Mouse (Mus musculus): ENCODE measurements at regions not wholly inside any gene's neighbourhood (a gene's known extent, or its start where the extent isn't known, plus 50 kb on each side); places are given as distances from the start of the nearest gene placed in this dataset.

DNA sequence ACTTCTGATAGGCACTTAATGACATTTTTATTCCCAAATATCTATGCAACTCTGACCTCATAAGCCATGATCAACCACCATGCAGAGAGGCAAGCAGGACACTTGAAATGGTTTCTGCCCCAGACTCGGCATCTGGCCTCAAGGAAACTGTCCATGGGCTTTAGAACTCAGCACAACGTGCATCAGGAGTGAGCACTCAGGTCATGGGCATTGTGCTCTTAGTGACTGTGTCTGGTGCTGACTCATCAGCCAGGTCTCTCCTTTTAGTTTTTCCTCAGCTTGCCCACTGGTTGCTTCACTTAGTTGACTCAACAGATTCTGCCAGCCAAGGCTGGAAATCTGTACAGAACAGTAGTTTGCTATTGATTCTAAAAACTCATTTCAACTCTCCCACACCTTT is 251.1 kb downstream of the Rwdd3 start:
- ATAC-seq (replicated peaks; ENCODE audit: low FRiP score, poor library complexity, severe bottlenecking): no peak

DNA sequence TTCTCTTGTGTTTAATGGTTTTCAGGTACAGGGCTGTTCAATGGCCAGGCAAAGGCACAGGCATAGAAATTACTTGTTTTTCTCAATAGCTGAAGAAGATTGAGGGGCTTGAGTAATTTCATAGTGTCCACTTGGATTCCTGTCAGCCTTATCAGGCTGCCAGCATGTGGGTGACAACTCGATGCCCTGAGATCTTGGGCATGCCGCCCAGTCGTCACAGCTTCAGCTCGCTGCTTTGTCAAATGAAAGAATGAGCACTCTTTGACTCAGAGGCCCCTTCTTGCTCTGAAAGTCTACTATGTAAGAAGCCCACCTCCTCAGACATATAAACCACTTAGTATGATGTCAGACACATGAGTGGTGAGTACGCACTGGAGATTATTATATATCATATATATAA is 272.6 kb downstream of the Rwdd3 start:
- ATAC-seq (replicated peaks; ENCODE audit: low FRiP score, poor library complexity, severe bottlenecking): no peak

DNA sequence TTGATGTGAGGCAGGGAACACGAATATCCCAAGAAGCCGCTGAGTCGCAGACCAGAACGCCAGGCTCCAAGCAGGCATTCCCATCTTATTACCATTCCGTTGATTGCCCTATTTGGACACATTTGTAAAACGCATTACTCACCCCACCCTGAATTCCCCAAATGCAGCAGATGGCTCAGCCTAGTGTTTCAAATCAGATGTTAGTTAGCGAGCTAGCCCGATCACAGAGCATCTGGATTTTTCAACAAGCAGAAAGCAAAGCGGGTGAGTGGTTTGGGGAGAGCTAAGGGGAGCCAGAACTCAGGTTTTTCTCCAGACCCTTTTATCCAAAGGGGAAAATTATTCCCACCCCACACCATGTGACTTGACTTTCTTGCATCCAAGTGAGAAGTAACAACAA is 273.2 kb downstream of the Rwdd3 start:
- no peak for ATAC-seq (replicated peaks; ENCODE audit: low FRiP score, poor library complexity, severe bottlenecking)

DNA sequence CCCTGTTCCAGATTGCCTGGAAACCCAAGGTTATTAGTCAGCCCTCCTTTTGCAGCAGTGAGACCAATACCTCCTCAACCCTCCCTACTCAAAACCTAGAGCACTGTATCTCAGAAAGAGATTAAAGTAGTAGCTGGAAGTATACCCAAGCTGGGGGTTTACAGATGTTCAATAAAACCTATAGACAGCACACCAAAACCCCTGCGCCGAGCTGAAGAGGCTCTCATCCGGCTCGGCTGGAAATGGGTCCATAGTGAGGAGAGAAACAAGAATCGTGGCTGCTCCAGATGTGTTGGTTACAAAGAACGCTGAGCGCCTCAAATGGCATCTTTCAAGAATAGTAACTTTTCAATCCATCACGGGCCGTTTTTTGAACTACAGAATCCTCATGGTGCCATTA is 273.7 kb downstream of the Rwdd3 start:
- no peak for ATAC-seq (replicated peaks; ENCODE audit: low FRiP score, poor library complexity, severe bottlenecking)

DNA sequence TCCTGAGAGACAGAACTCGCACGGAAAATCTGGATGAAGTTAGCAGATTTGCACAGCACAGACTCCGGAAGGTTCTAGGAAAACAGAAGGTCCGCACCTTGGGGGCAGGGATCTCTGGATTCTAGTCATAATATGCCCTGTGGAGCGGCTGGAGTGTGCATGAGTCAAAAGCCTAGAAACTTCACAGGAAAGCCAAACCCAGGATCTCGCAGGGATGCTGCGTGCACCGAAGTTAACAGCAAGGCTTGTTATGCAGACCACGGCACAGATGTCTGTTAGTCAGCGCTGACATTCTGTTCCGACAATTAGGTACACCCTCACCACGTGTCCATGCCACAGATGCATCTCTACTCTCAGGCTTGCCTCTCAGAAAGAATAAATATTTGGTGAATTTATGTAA is 274.3 kb downstream of the Rwdd3 start:
- no peak for ATAC-seq (replicated peaks; ENCODE audit: low FRiP score, poor library complexity, severe bottlenecking)

DNA sequence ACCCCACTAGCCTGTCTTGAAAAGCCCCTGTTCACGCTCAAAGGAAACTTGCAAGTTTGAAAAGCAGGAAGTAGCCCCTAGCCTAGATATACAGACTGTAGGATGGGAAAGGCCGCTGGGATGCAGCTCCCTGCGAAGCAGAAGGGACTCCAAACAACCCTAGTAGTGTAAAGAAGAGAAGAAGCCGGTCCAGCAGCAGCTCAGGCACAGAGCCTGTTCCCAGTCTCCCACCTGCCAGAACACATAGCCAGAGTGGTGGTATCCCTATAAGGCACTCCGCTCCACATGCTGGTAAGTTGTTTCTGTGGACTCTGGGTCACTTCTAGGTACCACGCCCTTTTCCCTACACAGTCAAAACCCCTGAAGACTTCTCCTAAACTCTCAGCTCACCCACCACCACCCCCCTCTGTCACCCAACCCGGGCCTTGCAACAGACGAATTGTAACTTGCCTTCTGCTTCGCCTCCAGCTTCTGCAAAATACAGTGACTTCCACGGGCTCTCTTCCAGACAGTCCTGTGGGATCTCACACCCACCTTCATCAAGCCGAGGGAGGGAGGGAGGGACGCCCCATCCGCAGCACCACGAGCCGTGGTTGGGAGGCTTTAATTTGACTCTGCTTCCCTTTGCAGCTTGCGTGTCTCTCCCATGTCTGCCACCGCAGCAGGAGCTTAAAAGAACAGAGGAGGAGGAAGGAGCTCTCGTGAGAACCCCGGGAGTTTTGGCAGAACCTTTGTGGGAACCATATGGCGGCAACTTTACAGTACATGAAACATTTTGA is 285.2 kb downstream of the Rwdd3 start:
- ATAC-seq (replicated peaks; ENCODE audit: low FRiP score, poor library complexity, severe bottlenecking): no peak

DNA sequence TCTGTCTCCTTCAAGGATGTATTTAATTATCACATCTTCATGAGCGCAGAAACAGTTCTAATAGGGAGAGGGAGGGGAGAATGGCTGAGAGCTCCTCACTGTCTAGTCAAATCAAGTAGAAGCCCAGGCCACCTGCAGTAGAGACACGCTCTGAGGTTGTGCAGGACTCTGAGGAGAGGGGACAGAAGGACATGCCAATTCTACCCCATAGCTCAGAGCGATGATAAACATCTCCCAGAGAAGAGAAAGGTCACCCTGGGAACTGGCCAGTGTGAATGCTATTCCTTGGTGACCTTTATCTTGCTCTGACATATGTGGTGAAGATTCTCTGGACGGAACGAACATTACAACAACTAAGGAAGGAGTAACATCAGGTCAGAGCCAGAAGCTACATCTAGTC is 286.1 kb downstream of the Rwdd3 start:
- no peak for ATAC-seq (replicated peaks; ENCODE audit: low FRiP score, poor library complexity, severe bottlenecking)

DNA sequence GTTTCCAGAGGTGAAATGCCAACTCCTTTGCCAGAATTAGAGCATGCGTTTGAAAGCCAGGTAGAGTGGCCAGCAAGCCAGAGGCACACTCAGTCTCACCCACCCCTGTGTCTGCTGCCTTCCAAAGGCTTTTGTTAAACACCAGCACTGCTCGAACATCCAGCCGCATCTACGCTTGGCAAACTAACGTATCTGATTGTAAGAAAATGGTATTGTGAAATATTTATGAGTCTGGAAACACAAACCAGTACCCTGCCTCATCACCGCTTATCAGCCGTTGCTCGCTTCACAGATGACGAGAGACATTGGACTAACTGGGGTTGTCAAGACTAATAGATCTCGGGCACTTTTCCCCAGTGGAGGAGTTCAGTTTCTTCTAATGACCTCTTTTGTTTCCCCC is 287.3 kb downstream of the Rwdd3 start:
- no peak for ATAC-seq (replicated peaks; ENCODE audit: low FRiP score, poor library complexity, severe bottlenecking)

DNA sequence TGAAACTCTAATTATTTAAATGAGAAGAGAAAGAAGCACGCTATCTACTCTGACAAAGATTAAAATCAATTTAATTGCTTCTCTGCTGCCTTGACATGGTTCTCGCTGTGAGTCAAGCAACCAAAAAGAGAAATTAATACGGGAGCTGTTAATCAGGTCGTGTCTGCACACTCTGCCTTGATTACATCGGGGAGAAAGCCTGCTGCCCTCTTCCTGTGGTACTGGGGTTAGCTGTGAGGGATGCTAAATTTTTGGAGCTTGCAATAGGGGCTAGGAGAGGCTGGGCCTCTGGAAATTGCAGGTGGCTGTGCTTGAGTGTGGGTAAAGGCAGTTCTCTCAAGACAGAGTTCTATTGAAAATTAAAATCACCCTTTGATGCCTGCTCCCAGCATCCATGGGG is 287.8 kb downstream of the Rwdd3 start:
- no peak for ATAC-seq (replicated peaks; ENCODE audit: low FRiP score, poor library complexity, severe bottlenecking)

DNA sequence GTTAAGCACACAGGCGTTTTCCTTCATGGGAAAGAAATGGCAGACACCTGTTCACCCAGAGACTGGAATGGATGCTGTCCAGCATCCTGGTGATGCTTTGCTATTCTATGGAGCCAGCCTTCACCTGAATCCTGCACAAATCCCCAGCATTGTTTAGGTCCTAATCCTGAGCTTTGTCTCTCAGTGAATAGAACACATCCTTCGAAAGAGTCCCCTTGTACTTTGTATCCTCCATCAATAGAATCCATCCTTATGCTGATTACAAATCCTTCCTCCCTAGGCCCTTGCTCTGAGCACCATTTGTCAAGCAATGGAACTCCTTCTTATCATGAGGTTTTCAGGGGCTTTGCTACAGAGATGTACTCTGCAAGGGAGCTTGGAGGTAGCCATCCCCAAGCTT is 292.1 kb downstream of the Rwdd3 start:
- no peak for ATAC-seq (replicated peaks; ENCODE audit: low FRiP score, poor library complexity, severe bottlenecking)

DNA sequence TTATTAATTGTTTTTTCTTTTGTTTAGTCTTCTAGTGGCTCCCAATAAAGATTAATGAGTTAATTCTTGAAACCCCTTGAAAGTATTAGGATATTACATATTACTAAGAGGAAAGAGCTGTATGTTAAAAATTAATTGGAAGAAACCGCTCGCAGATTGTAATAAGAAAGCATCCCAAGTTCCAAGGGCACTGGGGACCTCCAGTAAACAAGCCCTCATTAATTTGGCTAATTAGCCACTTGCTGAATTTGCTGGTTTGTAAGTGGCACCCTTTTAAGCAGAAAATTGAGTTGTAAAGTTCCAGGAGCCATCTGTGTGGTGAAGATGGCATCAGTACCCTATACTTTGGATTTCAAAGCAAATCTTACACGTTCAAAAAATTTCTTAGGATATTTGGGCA is 295.8 kb downstream of the Rwdd3 start:
- no peak for ATAC-seq (replicated peaks; ENCODE audit: low FRiP score, poor library complexity, severe bottlenecking)

DNA sequence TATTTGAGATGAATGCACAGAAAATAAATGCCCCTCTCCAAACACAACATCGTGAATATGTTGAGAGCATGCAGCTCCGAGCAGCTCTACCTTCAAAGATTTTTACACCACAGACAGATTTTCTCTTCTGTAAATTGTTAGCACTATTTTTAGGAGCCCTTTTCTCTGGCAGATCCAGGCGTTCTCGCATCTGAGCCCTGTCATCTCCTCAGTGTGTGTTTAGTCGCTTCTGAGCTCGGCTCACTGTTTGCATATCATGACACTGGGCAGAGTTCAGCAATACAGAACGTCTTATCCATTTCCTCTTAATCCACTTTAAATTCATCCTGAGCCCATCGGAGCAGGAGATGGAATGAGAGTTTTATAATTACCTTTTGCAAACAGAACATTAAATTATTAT is 306.5 kb downstream of the Rwdd3 start:
- ATAC-seq (replicated peaks; ENCODE audit: low FRiP score, poor library complexity, severe bottlenecking): no peak

DNA sequence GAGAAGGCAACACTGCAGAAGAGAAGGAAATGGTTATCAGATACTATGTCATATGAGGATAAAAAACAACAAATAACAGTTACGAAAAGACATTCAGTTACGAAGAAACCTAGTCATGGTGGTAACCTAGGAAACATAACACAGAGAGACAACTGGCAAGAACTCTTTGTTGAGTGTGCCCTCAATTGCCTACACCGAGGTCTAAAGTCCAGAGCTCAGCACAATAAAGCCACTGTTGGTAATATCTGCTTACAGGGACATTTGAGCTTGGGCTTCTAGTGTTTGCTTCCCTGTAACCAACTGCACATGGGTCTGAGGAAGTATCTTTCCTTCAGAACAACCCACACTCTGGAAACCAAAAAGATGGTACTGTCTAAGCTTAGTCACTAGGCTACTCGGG is 309.9 kb downstream of the Rwdd3 start:
- ATAC-seq (replicated peaks; ENCODE audit: low FRiP score, poor library complexity, severe bottlenecking): no peak

DNA sequence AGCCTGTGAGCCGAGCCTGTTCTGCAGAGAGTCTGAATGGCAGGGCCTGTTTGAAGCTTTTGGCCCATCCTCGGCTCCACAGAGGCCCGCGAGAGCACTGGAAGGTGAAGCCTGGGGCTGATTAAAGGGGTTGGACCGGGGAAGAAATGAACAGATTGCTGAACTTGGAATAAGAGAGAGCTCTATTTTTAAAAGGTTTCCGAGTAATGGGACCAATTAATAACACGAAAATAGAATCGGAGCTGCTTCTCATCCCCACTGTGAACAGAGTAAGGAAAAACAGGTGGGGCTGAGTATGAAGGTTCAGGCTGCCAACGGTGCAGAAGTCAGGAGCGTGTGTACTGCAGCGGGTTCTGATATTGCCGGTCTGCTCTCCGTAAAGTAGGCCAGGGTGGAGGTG is 313.2 kb downstream of the Rwdd3 start:
- ATAC-seq (replicated peaks; ENCODE audit: low FRiP score, poor library complexity, severe bottlenecking): no peak

DNA sequence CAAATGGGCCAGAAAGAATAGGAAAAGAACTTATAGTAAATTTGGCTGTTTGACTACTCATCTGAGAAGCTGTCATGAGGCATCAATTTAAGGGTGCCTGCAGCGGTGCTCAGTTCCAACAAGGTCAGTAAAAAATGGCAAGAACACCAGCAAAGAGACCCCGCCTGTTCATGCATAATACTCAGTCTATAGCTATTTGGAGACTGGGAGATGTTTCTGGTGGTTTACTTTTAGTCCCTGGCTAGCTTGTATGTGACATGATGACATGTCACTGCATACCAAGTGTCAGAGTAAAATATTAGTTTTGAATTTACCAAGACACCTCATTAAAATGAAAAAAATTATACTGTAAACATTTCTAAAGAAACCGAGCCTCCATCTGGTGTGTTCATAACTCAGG is 317.2 kb downstream of the Rwdd3 start:
- ATAC-seq (replicated peaks; ENCODE audit: low FRiP score, poor library complexity, severe bottlenecking): no peak

DNA sequence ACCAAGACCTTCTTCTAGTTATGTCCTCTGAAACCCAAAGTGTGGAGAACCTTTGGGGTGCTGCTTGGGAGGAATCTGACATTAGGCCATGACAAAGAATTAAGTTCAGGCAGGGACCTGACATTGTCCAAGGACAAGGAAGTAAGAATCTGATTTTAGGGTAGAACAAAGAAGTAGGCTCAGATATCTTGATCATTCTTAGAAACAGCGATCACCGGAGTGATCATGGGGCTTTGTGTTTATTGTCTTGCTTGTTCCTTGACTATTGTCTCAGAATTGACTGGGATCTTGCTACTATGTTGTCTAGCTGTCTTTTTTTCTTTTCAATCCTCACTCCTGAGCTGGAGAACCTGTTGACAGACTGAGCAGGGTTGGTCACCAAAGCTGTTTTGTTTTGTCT is 327.9 kb downstream of the Rwdd3 start:
- no peak for ATAC-seq (replicated peaks; ENCODE audit: low FRiP score, poor library complexity, severe bottlenecking)

DNA sequence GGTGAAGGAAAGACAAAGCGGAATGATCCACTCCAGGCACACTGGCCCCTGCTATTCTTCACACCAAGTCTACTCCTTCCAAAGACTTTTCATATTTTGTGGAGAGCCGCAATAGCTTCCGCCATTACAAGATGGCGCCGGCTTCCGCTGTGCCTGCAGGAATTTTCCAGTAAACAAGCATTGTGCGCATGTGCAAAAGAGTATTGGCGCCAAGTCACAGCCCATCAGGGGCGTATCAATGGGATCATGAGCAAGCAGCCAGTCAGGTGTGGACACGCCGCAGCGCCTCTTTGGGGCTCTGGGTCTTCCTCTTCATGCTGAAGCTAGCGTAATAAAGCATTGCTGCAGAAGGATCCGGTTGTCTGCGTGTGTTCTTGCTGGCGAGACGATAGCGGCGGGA is 348.0 kb downstream of the Rwdd3 start:
- ATAC-seq (replicated peaks; ENCODE audit: low FRiP score, poor library complexity, severe bottlenecking): no peak

DNA sequence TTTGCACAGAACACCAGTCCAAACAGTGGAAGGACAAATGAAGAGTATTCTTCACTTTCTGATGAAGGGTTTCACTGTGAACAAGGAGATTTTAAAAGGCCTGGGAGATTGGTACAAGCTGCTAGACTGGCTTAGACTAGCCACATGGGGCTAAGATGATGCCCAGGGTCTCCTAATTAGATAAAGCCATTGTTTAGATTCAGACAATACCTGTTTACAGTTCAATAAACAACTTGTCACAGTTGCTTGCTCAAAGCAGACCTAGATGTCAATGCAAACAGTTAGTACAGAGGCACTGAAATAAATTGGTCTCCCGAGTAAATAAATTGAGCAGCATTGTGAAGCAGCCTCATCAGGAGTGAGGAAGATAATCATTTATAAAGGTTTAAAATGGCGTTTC is 359.6 kb downstream of the Rwdd3 start:
- no peak for ATAC-seq (replicated peaks; ENCODE audit: low FRiP score, poor library complexity, severe bottlenecking)

DNA sequence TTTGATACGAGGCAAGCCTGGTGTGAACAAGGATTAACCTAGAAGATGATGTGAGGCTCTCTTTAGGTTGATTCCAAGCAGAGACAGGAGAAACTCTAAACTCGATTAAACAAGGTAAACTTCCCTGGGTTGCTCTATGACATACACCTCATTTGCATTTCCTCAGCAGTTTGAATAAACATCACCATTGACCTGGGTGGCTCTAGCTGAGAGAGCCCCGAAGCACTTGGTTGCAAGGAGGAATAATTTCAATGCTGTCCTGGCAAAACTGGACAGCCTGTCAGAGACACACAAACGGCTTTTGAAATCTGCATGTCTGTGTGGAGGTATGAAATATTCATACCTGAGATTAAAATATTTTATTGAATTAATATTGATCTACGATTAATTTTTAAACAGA is 361.0 kb downstream of the Rwdd3 start:
- no peak for ATAC-seq (replicated peaks; ENCODE audit: low FRiP score, poor library complexity, severe bottlenecking)

DNA sequence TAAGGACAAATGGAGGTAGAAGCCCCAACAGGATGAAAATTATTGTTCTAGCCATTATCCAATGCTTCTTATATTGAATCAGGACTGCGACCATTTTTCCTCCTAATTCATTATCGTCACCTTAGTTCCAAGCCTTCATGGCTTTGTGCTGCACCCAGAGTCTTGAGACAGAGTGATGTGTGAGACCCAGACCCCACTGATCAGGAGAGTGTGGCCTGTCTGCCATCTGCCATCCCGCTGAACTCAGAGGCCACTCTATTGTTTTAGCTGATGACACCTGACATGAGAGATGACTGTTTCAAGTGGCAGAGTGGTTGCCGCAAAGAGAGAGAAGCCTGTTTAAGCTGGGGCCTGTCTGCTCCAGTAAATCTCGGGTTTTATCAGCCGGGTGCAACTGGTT is 361.4 kb downstream of the Rwdd3 start:
- ATAC-seq (replicated peaks; ENCODE audit: low FRiP score, poor library complexity, severe bottlenecking): no peak

DNA sequence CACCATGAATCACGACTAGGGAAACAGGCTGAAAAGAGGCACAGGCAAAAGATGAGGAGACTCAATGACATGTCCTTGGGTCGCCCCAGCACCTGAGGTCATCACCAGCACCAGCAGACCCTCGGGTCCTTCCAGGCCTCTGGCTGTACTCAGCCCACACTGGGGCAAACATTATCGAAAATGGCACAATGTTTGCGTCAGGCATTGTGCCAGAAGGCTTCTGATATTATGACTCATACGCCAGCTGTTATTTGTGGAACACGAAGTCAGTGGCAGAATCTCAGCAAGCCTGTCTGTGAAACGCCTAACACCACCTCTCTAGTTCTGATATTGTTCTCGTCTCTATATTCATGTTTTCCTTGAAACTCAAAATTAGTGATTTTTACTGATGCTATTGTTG is 384.8 kb downstream of the Rwdd3 start:
- ATAC-seq (replicated peaks; ENCODE audit: low FRiP score, poor library complexity, severe bottlenecking): no peak

DNA sequence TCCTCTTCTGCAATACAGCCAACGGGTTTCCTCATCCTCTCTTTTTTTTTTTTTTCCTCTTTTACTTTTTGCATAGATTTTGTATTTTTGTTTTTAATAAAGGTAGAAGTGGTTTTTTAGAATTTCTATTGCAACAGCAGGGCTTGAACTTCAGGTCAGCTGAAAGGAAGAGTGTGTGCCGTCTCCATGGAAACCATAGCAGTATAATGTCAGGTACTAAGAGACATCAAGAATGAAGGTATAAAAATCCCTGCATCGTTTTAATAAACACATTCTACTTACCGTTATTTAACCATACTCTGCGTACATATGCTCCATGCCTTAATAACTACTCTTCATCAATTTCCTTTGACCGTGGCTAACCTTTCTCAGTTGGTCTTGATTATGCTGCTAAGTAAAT is 390.0 kb downstream of the Rwdd3 start:
- no peak for ATAC-seq (replicated peaks; ENCODE audit: low FRiP score, poor library complexity, severe bottlenecking)

Measured in erythroid progenitor cell, adult 5-6 weeks (primary cell).